Mouse (Mus musculus) heart, postnatal 0 days (tissue): ENCODE data around the gene Gm21969.

Experiments
- CTCF ChIP-seq: IDR thresholded peaks from 2 replicates; pipeline ENCODE4 v1.5.1; 2016; ENCODE audit warnings: antibody characterized with exemption, control low read depth, low read depth
- EP300 ChIP-seq: IDR thresholded peaks from 2 replicates; pipeline ENCODE4 v1.6.1; 2016; ENCODE audit warnings: antibody characterized with exemption, low read depth

DNA sequence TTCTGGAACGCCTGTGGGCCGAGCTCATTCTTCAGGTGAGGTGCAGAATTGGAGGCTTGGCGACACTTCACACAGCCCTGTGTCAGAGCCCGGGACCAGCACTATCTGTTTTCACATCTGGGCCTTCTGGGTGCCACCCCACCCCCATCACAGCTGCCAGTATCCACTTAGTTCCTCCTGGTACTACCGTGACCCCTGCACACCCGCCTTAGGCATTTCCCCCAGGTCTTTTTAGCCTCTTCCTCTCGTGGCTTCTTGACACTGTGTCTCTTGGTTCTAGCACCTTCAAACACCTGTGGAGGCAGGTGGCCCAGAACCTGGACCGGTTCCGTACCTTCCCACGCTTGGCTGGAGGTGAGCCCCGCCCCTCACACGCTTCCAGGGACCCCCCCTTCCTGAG, 37.3 kb downstream of the Gm21969 start:
- no peak for TF ChIP-seq CTCF
- no peak for TF ChIP-seq EP300
